21 mouse cellular contexts compared by ENCODE assay signal in the genomic region with DNA sequence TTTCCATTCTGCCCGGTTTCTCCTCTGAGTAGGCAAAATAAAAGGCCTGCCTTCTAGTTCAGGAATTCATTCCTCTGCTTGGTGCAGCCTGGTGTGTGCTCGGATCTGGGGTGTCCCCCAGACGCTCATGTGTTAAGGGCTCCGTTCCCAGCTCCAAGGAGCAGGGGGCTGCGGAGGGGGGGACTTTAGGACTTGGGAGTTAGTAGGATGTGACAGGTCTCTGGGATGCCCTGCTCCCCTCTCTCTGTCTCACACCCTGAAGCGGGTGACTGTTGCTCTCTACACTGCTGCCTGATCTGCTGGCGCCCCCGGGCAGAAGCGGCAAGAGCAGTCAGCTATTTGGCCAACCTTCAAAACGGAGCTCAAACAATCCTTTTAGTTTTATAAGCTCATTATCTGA. TPM values are rescaled to one million over a fixed set of nuclear protein-coding genes. Genes with fewer than 3 reads are reported as not detected.
A peak's percentile ranks its signal among the peaks of the same experiment; 100 is the strongest.
DNase-seq lines count a peak whose midpoint lies in the region; ATAC-seq and TF ChIP-seq lines count a peak whose summit lies in the region.
"Had no signal": no experiment of that assay in that cellular context is flagged by ENCODE, and none has a peak within 500 bp of the region (broad histone marks: within the 10 kb centered on the region; RNA-seq: fewer than 3 reads in every experiment).

No protein-coding gene starts in this region.

- no peak overlapping the region for H3K4me2 ChIP-seq in forebrain, postnatal 0 days (ENCODE audit: low read depth)
- H3K4me2 ChIP-seq in forebrain, embryonic 15.5 days (replicated peaks), result no peak overlapping the region

- H3K4me3 ChIP-seq in forebrain, postnatal 0 days (ENCODE audit: low read depth, low read length), result no peak overlapping the region
- H3K4me3 ChIP-seq in forebrain, embryonic 15.5 days, result no peak overlapping the region

- H3K4me1 ChIP-seq in forebrain, postnatal 0 days (ENCODE audit: insufficient read depth), result no peaks in the 10 kb centered on the region
- H3K4me1 ChIP-seq in forebrain, embryonic 15.5 days, result no peaks in the 10 kb centered on the region

- intact Hi-C loops in heart, postnatal 25 days (cut with DNase I), result no loop called here

- DNase-seq in forebrain, postnatal 0 days, result no peak
- DNase-seq in heart, adult 11 months, result peak; percentile 61
- no peak for DNase-seq in heart, postnatal 25 days (ENCODE audit: low spot score)
- DNase-seq: adrenal gland, adult 2 months; adrenal gland, adult 8-10 months; adrenal gland, postnatal 10 days; adrenal gland, postnatal 14 days; adrenal gland, postnatal 25 days; adrenal gland, postnatal 36 days; B cell, adult 2 months; cerebellum, adult 11 months; cerebellum, adult 11-12 months; cerebellum, adult 18-20 months had no signal

- TF ChIP-seq CTCF in forebrain, postnatal 0 days (IDR thresholded peaks at IDR 0.05; ENCODE audit: low read depth), result no peak

- peak; percentile 56 for ATAC-seq in forebrain, postnatal 0 days
- no peak for ATAC-seq in forebrain, embryonic 15.5 days (replicated peaks)
- ATAC-seq: activated CD4-positive, CD25-positive, alpha-beta regulatory T cell, adult 4 months; CD4-positive, CD25-positive, alpha-beta regulatory T cell, adult 4 months; Patski had no signal

- H3K27me3 ChIP-seq in forebrain, postnatal 0 days (ENCODE audit: insufficient read depth, low read length), result no peaks in the 10 kb centered on the region
- H3K27me3 ChIP-seq in forebrain, embryonic 15.5 days, result no peaks in the 10 kb centered on the region
- H3K27me3 ChIP-seq: CH12.LX had no signal

- H3K27ac ChIP-seq in forebrain, postnatal 0 days (ENCODE audit: low read depth, low read length), result no peak overlapping the region
- H3K27ac ChIP-seq in forebrain, embryonic 15.5 days (replicated peaks), result no peak overlapping the region

- 64% methylated on average over 10 of the region's 10 CpGs for WGBS in forebrain, postnatal 0 days
- 78% methylated on average over 10 of the region's 10 CpGs for WGBS in forebrain, embryonic 15.5 days

- no peaks in the 10 kb centered on the region for H3K36me3 ChIP-seq in forebrain, postnatal 0 days (ENCODE audit: insufficient read depth)
- H3K36me3 ChIP-seq in forebrain, embryonic 15.5 days, result no peaks in the 10 kb centered on the region
- H3K36me3 ChIP-seq: G1E had no signal

- no peaks in the 10 kb centered on the region for H3K9me3 ChIP-seq in forebrain, postnatal 0 days (ENCODE audit: low read length)
- no peaks in the 10 kb centered on the region for H3K9me3 ChIP-seq in forebrain, embryonic 15.5 days
- H3K9me3 ChIP-seq: G1E had no signal

- no peak overlapping the region for H3K9ac ChIP-seq in forebrain, postnatal 0 days
- H3K9ac ChIP-seq in forebrain, embryonic 15.5 days (replicated peaks), result no peak overlapping the region

RNA-seq across cellular contexts. Expression of a gene that starts 10.0 kb away (rescaled TPM):
- total RNA-seq in forebrain, postnatal 0 days (2014; rRNA removed), result 0.69 and 0.76 TPM in 2 replicates
- polyA plus RNA-seq in forebrain, postnatal 0 days (2015; fragmentation: Nextera tagmentation; extraction: Ambion mirVana), result 0.19 and 0.38 TPM in 2 replicates
- 0.10 and 0.17 TPM in 2 replicates for polyA plus RNA-seq in forebrain, embryonic 15.5 days (2015; fragmentation: Nextera tagmentation; extraction: Ambion mirVana)
- 10 to 100 TPM in 1 of 2 experiments, 1 to 10 TPM in 1; 9.7 to 12.7 TPM for total RNA-seq in heart, postnatal 25 days (2021)
- total RNA-seq: ES-E14 had no signal
- polyA plus RNA-seq: C2C12 had no signal
